In genomic region chr3:86539555-86540168, GRCm38 (mm10) we compare ENCODE assay signal across 11 mouse cellular contexts. TPM values are rescaled to one million over a fixed set of nuclear protein-coding genes. Genes with fewer than 3 reads are reported as not detected.
DNase-seq lines count a peak whose midpoint lies in the region; ATAC-seq and TF ChIP-seq lines count a peak whose summit lies in the region.
"Had no signal": no experiment of that assay in that cellular context is flagged by ENCODE, and none has a peak within 500 bp of the region (broad histone marks: within the 10 kb centered on the region; RNA-seq: fewer than 3 reads in every experiment).

No protein-coding gene starts in this region.

- peaks cover 1% of the 10 kb centered on the region for H3K36me3 ChIP-seq in kidney, adult 2 months (ENCODE audit: control insufficient read depth, insufficient read depth, low read length)
- no peaks in the 10 kb centered on the region for H3K36me3 ChIP-seq in embryonic facial prominence, embryonic 13.5 days
- no peaks in the 10 kb centered on the region for H3K36me3 ChIP-seq in limb, embryonic 12.5 days
- no peaks in the 10 kb centered on the region for H3K36me3 ChIP-seq in midbrain, embryonic 16.5 days (ENCODE audit: control insufficient read depth, insufficient read depth, low read length)
- no peaks in the 10 kb centered on the region for H3K36me3 ChIP-seq in lung, postnatal 0 days (ENCODE audit: insufficient read depth, low read length)
- H3K36me3 ChIP-seq: lung, embryonic 15.5 days had no signal

- DNase-seq in kidney, adult 9 months: peak; percentile 14
- DNase-seq in kidney, adult 2 months: no peak
- no peak for DNase-seq in lung, postnatal 0 days (ENCODE audit: low spot score)
- no peak for DNase-seq in lung, postnatal 10 days
- no peak for DNase-seq in adrenal gland, postnatal 36 days

- no peak overlapping the region for H3K4me3 ChIP-seq in kidney, adult 2 months (ENCODE audit: insufficient read depth, low read depth, low read length)
- H3K4me3 ChIP-seq in embryonic facial prominence, embryonic 13.5 days: peak overlapping the region; percentile 21
- H3K4me3 ChIP-seq in limb, embryonic 12.5 days (replicated peaks): peak overlapping the region; percentile 17
- no peak overlapping the region for H3K4me3 ChIP-seq in midbrain, embryonic 16.5 days (ENCODE audit: low read depth, low read length)
- no peak overlapping the region for H3K4me3 ChIP-seq in lung, postnatal 0 days (ENCODE audit: low read depth, low read length)
- H3K4me3 ChIP-seq: lung, embryonic 15.5 days had no signal

- TF ChIP-seq POLR2A in kidney, adult 2 months (IDR thresholded peaks at IDR 0.05; ENCODE audit: low read depth, low read length): no peak

- no peaks in the 10 kb centered on the region for H3K27me3 ChIP-seq in kidney, adult 2 months (replicated peaks; ENCODE audit: control insufficient read depth, insufficient read depth, low read length)
- H3K27me3 ChIP-seq in embryonic facial prominence, embryonic 13.5 days: no peaks in the 10 kb centered on the region
- H3K27me3 ChIP-seq in limb, embryonic 12.5 days: no peaks in the 10 kb centered on the region; the same call in 1 of the 2 replicates
- H3K27me3 ChIP-seq in midbrain, embryonic 16.5 days (ENCODE audit: control insufficient read depth, insufficient read depth, low read depth, low read length): no peaks in the 10 kb centered on the region; the same call in 1 of the 2 replicates
- H3K27me3 ChIP-seq in lung, postnatal 0 days (replicated peaks; ENCODE audit: insufficient read depth, low read length): 0 out of 2 replicates have a peak, but pooled peaks cover under 1% of the 10 kb centered on the region

- no peak for TF ChIP-seq EP300 in lung, postnatal 0 days (IDR thresholded peaks at IDR 0.05)

- 60% methylated on average over 11 of the region's 11 CpGs for WGBS in kidney, adult 2 months
- 14% methylated on average over 11 of the region's 11 CpGs for WGBS in embryonic facial prominence, embryonic 13.5 days
- 34% methylated on average over 11 of the region's 11 CpGs for WGBS in limb, embryonic 12.5 days
- WGBS in midbrain, embryonic 16.5 days: 23% methylated on average over 11 of the region's 11 CpGs
- 47% methylated on average over 11 of the region's 11 CpGs for WGBS in lung, postnatal 0 days

- H3K9ac ChIP-seq in embryonic facial prominence, embryonic 13.5 days: peak overlapping the region; percentile 61
- peak overlapping the region; percentile 27; the same call in 1 of the 2 replicates for H3K9ac ChIP-seq in limb, embryonic 12.5 days (replicated peaks)
- no peak overlapping the region for H3K9ac ChIP-seq in midbrain, embryonic 16.5 days (ENCODE audit: low read depth, low read length)
- H3K9ac ChIP-seq in lung, postnatal 0 days (replicated peaks; ENCODE audit: low read depth): no peak overlapping the region
- H3K9ac ChIP-seq: lung, embryonic 15.5 days had no signal

- H3K4me2 ChIP-seq in embryonic facial prominence, embryonic 13.5 days: peak overlapping the region; percentile 49
- H3K4me2 ChIP-seq in limb, embryonic 12.5 days: peak overlapping the region; percentile 49
- peak overlapping the region; percentile 11 for H3K4me2 ChIP-seq in midbrain, embryonic 16.5 days (ENCODE audit: low read length)
- H3K4me2 ChIP-seq in lung, postnatal 0 days (replicated peaks; ENCODE audit: low read depth, low read length): no peak overlapping the region
- H3K4me2 ChIP-seq: lung, embryonic 15.5 days had no signal

- ATAC-seq in embryonic facial prominence, embryonic 13.5 days (ENCODE audit: insufficient number of reproducible peaks, insufficient read depth, low FRiP score, low TSS enrichment, low read depth): no peak
- ATAC-seq in limb, embryonic 12.5 days (ENCODE audit: insufficient number of reproducible peaks, insufficient read depth, low FRiP score, low TSS enrichment, low read depth): 0 out of 2 replicates have a peak, but pooled peaks have one; percentile 45
- ATAC-seq in midbrain, embryonic 16.5 days: 0 out of 2 replicates have a peak, but pooled peaks have one; percentile 51
- ATAC-seq in lung, postnatal 0 days: no peak

- H3K27ac ChIP-seq in kidney, adult 2 months (ENCODE audit: insufficient read depth, low read depth, low read length): no peak overlapping the region
- peak overlapping the region; percentile 80 for H3K27ac ChIP-seq in embryonic facial prominence, embryonic 13.5 days
- peak overlapping the region; percentile 80 for H3K27ac ChIP-seq in limb, embryonic 12.5 days
- H3K27ac ChIP-seq in midbrain, embryonic 16.5 days (ENCODE audit: low read length): peak overlapping the region; percentile 61
- H3K27ac ChIP-seq in lung, postnatal 0 days (ENCODE audit: low read length): no peak overlapping the region
- H3K27ac ChIP-seq: lung, embryonic 15.5 days; stomach, postnatal 0 days had no signal

- no peak for TF ChIP-seq CTCF in kidney, adult 2 months (conservative IDR thresholded peaks at IDR 0.05; ENCODE audit: insufficient read depth, insufficient read length, low read depth, low read length)
- no peak for TF ChIP-seq CTCF in lung, postnatal 0 days (IDR thresholded peaks at IDR 0.05)

- no peaks in the 10 kb centered on the region for H3K4me1 ChIP-seq in kidney, adult 2 months (ENCODE audit: control insufficient read depth, insufficient read depth, low read length)
- H3K4me1 ChIP-seq in embryonic facial prominence, embryonic 13.5 days: peaks cover 14% of the 10 kb centered on the region
- peaks cover 36% of the 10 kb centered on the region for H3K4me1 ChIP-seq in limb, embryonic 12.5 days (replicated peaks)
- peaks cover 9% of the 10 kb centered on the region; the same call in 1 of the 2 replicates for H3K4me1 ChIP-seq in midbrain, embryonic 16.5 days (ENCODE audit: control insufficient read depth, insufficient read depth, low read length)
- H3K4me1 ChIP-seq in lung, postnatal 0 days (ENCODE audit: insufficient read depth, low read depth, low read length): no peaks in the 10 kb centered on the region
- H3K4me1 ChIP-seq: lung, embryonic 15.5 days had no signal

- no peaks in the 10 kb centered on the region for H3K9me3 ChIP-seq in embryonic facial prominence, embryonic 13.5 days
- no peaks in the 10 kb centered on the region for H3K9me3 ChIP-seq in limb, embryonic 12.5 days
- H3K9me3 ChIP-seq in midbrain, embryonic 16.5 days (replicated peaks; ENCODE audit: control insufficient read depth, low read length, poor library complexity, severe bottlenecking): no peaks in the 10 kb centered on the region
- H3K9me3 ChIP-seq in lung, postnatal 0 days (ENCODE audit: low read length): no peaks in the 10 kb centered on the region
- H3K9me3 ChIP-seq: lung, embryonic 15.5 days had no signal

RNA-seq across cellular contexts. Expression of gene Mab21l2, which starts 8.8 kb away (rescaled TPM):
- polyA plus RNA-seq in kidney, adult 2 months (2012; rRNA removed): 0.05 and 0.08 TPM in 2 replicates
- 171 and 186 TPM in 2 replicates for polyA plus RNA-seq in embryonic facial prominence, embryonic 13.5 days (2015; fragmentation: Nextera tagmentation; extraction: Ambion mirVana)
- polyA plus RNA-seq in limb, embryonic 12.5 days (2016; fragmentation: Nextera tagmentation; extraction: Ambion mirVana): 142 and 172 TPM in 2 replicates
- polyA plus RNA-seq in midbrain, embryonic 16.5 days (2015; fragmentation: Nextera tagmentation; extraction: Ambion mirVana): 53.9 and 67.8 TPM in 2 replicates
- 0.05 TPM in 1 of 2 replicates, not detected in the other for polyA plus RNA-seq in lung, postnatal 0 days (2015; fragmentation: Nextera tagmentation; extraction: Ambion mirVana)
- total RNA-seq in adrenal gland, postnatal 36 days (2021): 1 to 10 TPM; 6.6 to 7.9 TPM
- total RNA-seq: neutrophil, adult 5-6 weeks had no signal

Comparison
In these comparisons a context has a peak if more than half of its experiments do, and no peak if none do; other contexts are left out.
1. H3K27ac ChIP-seq: peak in embryonic facial prominence, embryonic 13.5 days (single experiment), limb, embryonic 12.5 days (single experiment) and midbrain, embryonic 16.5 days (single experiment); none in kidney, adult 2 months (single experiment) and lung, postnatal 0 days (single experiment).
2. H3K4me3 ChIP-seq: peak in embryonic facial prominence, embryonic 13.5 days (single experiment) and limb, embryonic 12.5 days (single experiment); none in kidney, adult 2 months (single experiment), midbrain, embryonic 16.5 days (single experiment) and lung, postnatal 0 days (single experiment).
3. ATAC-seq: peak in limb, embryonic 12.5 days (single experiment) and midbrain, embryonic 16.5 days (single experiment); none in embryonic facial prominence, embryonic 13.5 days (single experiment) and lung, postnatal 0 days (single experiment).
4. H3K9ac ChIP-seq: peak in embryonic facial prominence, embryonic 13.5 days (single experiment) and limb, embryonic 12.5 days (single experiment); none in midbrain, embryonic 16.5 days (single experiment) and lung, postnatal 0 days (single experiment).
5. RNA of gene Mab21l2, which starts 8.8 kb away (polyA plus RNA-seq): 171 to 186 TPM in embryonic facial prominence, embryonic 13.5 days, 142 to 172 TPM in limb, embryonic 12.5 days and 53.9 to 67.8 TPM in midbrain, embryonic 16.5 days; 0.05 to 0.08 TPM in kidney, adult 2 months and 0.05 TPM in lung, postnatal 0 days; every median in the first group is over 10 times any median in the second.